Mouse (Mus musculus): ENCODE data around the gene Lpp. TPM values are rescaled to one million over a fixed set of nuclear protein-coding genes. Genes with fewer than 3 reads are reported as not detected.
A peak's percentile ranks its signal among the peaks of the same experiment; 100 is the strongest.

Lpp gene
- polyA plus RNA-seq, 1 experiment from 2014 or later = 10.3 TPM

DNA sequence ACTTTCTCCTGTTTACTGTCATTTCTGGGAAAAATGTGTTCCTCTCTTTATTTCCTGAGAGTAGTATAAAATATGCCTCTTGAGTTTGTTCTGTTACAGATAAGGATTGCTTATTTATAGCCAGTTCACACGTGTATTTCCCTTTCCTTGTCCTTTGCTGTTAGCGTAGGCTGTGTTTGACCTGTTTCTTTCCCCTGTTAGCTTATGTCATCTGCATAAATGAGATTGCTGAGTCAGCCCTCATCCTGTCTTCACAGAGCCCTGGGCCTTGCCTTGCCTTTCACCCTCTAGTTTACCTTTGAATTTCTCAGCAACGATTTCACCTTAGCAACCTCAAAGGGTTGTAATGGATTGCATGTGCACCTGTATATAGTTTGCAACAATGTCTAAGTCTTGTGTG is 32.5 kb downstream of the Lpp start:
- Histone ChIP-seq H3K36me3 (ENCODE audit: control insufficient read depth, insufficient read depth) (no peaks in the 10 kb centered on the region), H3K9me3 (replicated peaks; ENCODE audit: control insufficient read depth, low read length) (no peaks in the 10 kb centered on the region), H3K27ac (ENCODE audit: low read length) (no peak overlapping the region), H3K27me3 (ENCODE audit: control insufficient read depth, insufficient read depth, low read depth, low read length) (no peaks in the 10 kb centered on the region), H3K4me1 (ENCODE audit: control insufficient read depth, low read depth, low read length) (peaks cover 4% of the 10 kb centered on the region; the same call in 1 of the 2 replicates), H3K9ac (ENCODE audit: low read depth, low read length) (no peak overlapping the region), H3K4me2 (ENCODE audit: low read depth, low read length) (no peak overlapping the region), H3K4me3 (ENCODE audit: low read depth, low read length) (no peak overlapping the region)
- no peak for ATAC-seq (ENCODE audit: low read depth)
- WGBS (ENCODE audit: insufficient replicate concordance) = 20% methylated on average over 3 of the region's 3 CpGs

GRCm38 (mm10) chr16:24427606-24428005 is 34.3 kb downstream of the Lpp start:
- H3K4me3 ChIP-seq (ENCODE audit: low read depth, low read length) = no peak overlapping the region
- no peak overlapping the region for H3K4me2 ChIP-seq (ENCODE audit: low read depth, low read length)
- H3K9me3 ChIP-seq (replicated peaks; ENCODE audit: control insufficient read depth, low read length) = no peaks in the 10 kb centered on the region
- no peaks in the 10 kb centered on the region for H3K36me3 ChIP-seq (ENCODE audit: control insufficient read depth, insufficient read depth)
- H3K27ac ChIP-seq (ENCODE audit: low read length) = no peak overlapping the region
- H3K4me1 ChIP-seq (ENCODE audit: control insufficient read depth, low read depth, low read length) = peaks cover 4% of the 10 kb centered on the region; the same call in 1 of the 2 replicates
- ATAC-seq (ENCODE audit: low read depth) = no peak
- H3K9ac ChIP-seq (ENCODE audit: low read depth, low read length) = no peak overlapping the region
- WGBS (ENCODE audit: insufficient replicate concordance) = 54% methylated on average over 3 of the region's 3 CpGs
- H3K27me3 ChIP-seq (ENCODE audit: control insufficient read depth, insufficient read depth, low read depth, low read length) = no peaks in the 10 kb centered on the region

GRCm38 (mm10) chr16:24428055-24428454 is 34.7 kb downstream of the Lpp start:
- Histone ChIP-seq H3K4me1 (ENCODE audit: control insufficient read depth, low read depth, low read length) (peaks cover 4% of the 10 kb centered on the region; the same call in 1 of the 2 replicates), H3K27me3 (ENCODE audit: control insufficient read depth, insufficient read depth, low read depth, low read length) (no peaks in the 10 kb centered on the region), H3K36me3 (ENCODE audit: control insufficient read depth, insufficient read depth) (no peaks in the 10 kb centered on the region), H3K4me3 (ENCODE audit: low read depth, low read length) (no peak overlapping the region), H3K4me2 (ENCODE audit: low read depth, low read length) (no peak overlapping the region), H3K27ac (ENCODE audit: low read length) (no peak overlapping the region), H3K9ac (ENCODE audit: low read depth, low read length) (no peak overlapping the region), H3K9me3 (replicated peaks; ENCODE audit: control insufficient read depth, low read length) (no peaks in the 10 kb centered on the region)
- WGBS (ENCODE audit: insufficient replicate concordance) = 56% methylated on average over 4 of the region's 4 CpGs
- no peak for ATAC-seq (ENCODE audit: low read depth)

DNA sequence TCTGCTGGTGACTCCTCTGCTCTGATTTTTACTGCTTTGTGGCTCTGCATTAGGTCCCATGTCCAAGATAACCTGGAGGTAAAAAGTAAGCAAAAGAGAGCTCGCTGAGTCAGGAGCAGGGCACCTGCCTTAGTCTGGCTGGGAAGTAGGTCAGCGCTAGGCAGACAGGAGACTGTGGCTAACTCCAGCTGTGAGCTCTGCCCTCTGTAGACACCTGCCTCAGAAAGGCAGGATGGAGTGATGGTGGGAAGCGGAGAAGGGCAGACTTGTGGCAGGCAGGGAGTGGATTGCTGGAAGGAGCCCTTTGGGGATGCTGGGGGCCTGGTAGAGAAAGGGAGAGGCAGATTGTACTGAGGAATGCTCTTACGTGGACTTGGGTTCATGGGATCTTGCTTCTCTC is 35.4 kb downstream of the Lpp start:
- no peak overlapping the region for H3K4me2 ChIP-seq (ENCODE audit: low read depth, low read length)
- H3K27ac ChIP-seq (ENCODE audit: low read length) = no peak overlapping the region
- H3K4me3 ChIP-seq (ENCODE audit: low read depth, low read length) = no peak overlapping the region
- 63% methylated on average over 4 of the region's 4 CpGs for WGBS (ENCODE audit: insufficient replicate concordance)
- ATAC-seq (ENCODE audit: low read depth) = no peak
- no peaks in the 10 kb centered on the region for H3K36me3 ChIP-seq (ENCODE audit: control insufficient read depth, insufficient read depth)
- H3K4me1 ChIP-seq (ENCODE audit: control insufficient read depth, low read depth, low read length) = peaks cover 4% of the 10 kb centered on the region; the same call in 1 of the 2 replicates
- no peaks in the 10 kb centered on the region for H3K27me3 ChIP-seq (ENCODE audit: control insufficient read depth, insufficient read depth, low read depth, low read length)
- H3K9ac ChIP-seq (ENCODE audit: low read depth, low read length) = no peak overlapping the region
- no peaks in the 10 kb centered on the region for H3K9me3 ChIP-seq (replicated peaks; ENCODE audit: control insufficient read depth, low read length)

GRCm38 (mm10) chr16:24429691-24430090 is 36.4 kb downstream of the Lpp start:
- Histone ChIP-seq H3K27me3 (ENCODE audit: control insufficient read depth, insufficient read depth, low read depth, low read length) (no peaks in the 10 kb centered on the region), H3K27ac (ENCODE audit: low read length) (no peak overlapping the region), H3K4me3 (ENCODE audit: low read depth, low read length) (no peak overlapping the region), H3K9me3 (replicated peaks; ENCODE audit: control insufficient read depth, low read length) (no peaks in the 10 kb centered on the region), H3K36me3 (ENCODE audit: control insufficient read depth, insufficient read depth) (no peaks in the 10 kb centered on the region), H3K4me2 (ENCODE audit: low read depth, low read length) (no peak overlapping the region), H3K4me1 (ENCODE audit: control insufficient read depth, low read depth, low read length) (peaks cover 10% of the 10 kb centered on the region), H3K9ac (ENCODE audit: low read depth, low read length) (no peak overlapping the region)
- ATAC-seq (ENCODE audit: low read depth) = no peak
- 61% methylated on average over 5 of the region's 5 CpGs for WGBS (ENCODE audit: insufficient replicate concordance)

DNA sequence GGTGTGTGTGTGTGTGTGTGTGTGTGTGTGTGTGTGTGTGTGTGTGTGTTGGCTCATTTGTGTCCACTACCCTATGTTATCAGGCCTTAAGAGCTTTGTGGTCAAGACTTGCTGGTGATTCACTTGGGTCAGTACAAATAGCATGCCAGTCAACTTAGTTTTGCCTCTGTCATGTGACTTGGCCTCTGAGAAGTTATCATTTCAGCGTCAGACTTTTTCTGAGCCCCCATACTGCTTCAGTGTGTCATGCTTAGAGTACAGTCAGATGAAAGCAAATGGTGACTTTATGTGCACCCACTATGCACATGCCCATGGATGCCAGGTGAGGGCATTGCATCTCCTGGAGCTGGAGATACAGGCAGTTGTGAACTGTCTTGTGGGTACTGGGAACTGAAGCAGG is 38.5 kb downstream of the Lpp start:
- Histone ChIP-seq H3K4me1 (ENCODE audit: control insufficient read depth, low read depth, low read length) (peaks cover 18% of the 10 kb centered on the region), H3K36me3 (ENCODE audit: control insufficient read depth, insufficient read depth) (no peaks in the 10 kb centered on the region), H3K27me3 (ENCODE audit: control insufficient read depth, insufficient read depth, low read depth, low read length) (no peaks in the 10 kb centered on the region), H3K27ac (ENCODE audit: low read length) (no peak overlapping the region), H3K9ac (ENCODE audit: low read depth, low read length) (no peak overlapping the region), H3K4me2 (ENCODE audit: low read depth, low read length) (no peak overlapping the region), H3K9me3 (replicated peaks; ENCODE audit: control insufficient read depth, low read length) (no peaks in the 10 kb centered on the region), H3K4me3 (ENCODE audit: low read depth, low read length) (no peak overlapping the region)
- 73% methylated on average over 1 of the region's 1 CpGs for WGBS (ENCODE audit: insufficient replicate concordance)
- no peak for ATAC-seq (ENCODE audit: low read depth)

GRCm38 (mm10) chr16:24433563-24433962 is 40.3 kb downstream of the Lpp start:
- WGBS (ENCODE audit: insufficient replicate concordance) = 40% methylated on average over 7 of the region's 7 CpGs
- H3K27ac ChIP-seq (ENCODE audit: low read length) = no peak overlapping the region
- no peak overlapping the region for H3K4me2 ChIP-seq (ENCODE audit: low read depth, low read length)

GRCm38 (mm10) chr16:24434026-24434425 is 40.7 kb downstream of the Lpp start:
- no peak overlapping the region for H3K4me2 ChIP-seq (ENCODE audit: low read depth, low read length)
- no peak overlapping the region for H3K4me3 ChIP-seq (ENCODE audit: low read depth, low read length)
- peak overlapping the region; percentile 16; the same call in 1 of the 2 replicates for H3K27ac ChIP-seq (ENCODE audit: low read length)
- peaks cover 18% of the 10 kb centered on the region for H3K4me1 ChIP-seq (ENCODE audit: control insufficient read depth, low read depth, low read length)
- no peak overlapping the region for H3K9ac ChIP-seq (ENCODE audit: low read depth, low read length)
- H3K36me3 ChIP-seq (ENCODE audit: control insufficient read depth, insufficient read depth) = no peaks in the 10 kb centered on the region
- no peak for ATAC-seq (ENCODE audit: low read depth)
- WGBS (ENCODE audit: insufficient replicate concordance) = 48% methylated on average over 7 of the region's 7 CpGs
- H3K27me3 ChIP-seq (ENCODE audit: control insufficient read depth, insufficient read depth, low read depth, low read length) = no peaks in the 10 kb centered on the region
- H3K9me3 ChIP-seq (replicated peaks; ENCODE audit: control insufficient read depth, low read length) = no peaks in the 10 kb centered on the region

More at GRCm38 (mm10) chr16:24433563-24433962, 40.3 kb downstream of the Lpp start:
- H3K9me3 ChIP-seq (replicated peaks; ENCODE audit: control insufficient read depth, low read length) = no peaks in the 10 kb centered on the region
- H3K27me3 ChIP-seq (ENCODE audit: control insufficient read depth, insufficient read depth, low read depth, low read length) = no peaks in the 10 kb centered on the region
- no peak for ATAC-seq (ENCODE audit: low read depth)
- H3K4me1 ChIP-seq (ENCODE audit: control insufficient read depth, low read depth, low read length) = peaks cover 18% of the 10 kb centered on the region
- no peak overlapping the region for H3K4me3 ChIP-seq (ENCODE audit: low read depth, low read length)
- no peak overlapping the region for H3K9ac ChIP-seq (ENCODE audit: low read depth, low read length)
- no peaks in the 10 kb centered on the region for H3K36me3 ChIP-seq (ENCODE audit: control insufficient read depth, insufficient read depth)

DNA sequence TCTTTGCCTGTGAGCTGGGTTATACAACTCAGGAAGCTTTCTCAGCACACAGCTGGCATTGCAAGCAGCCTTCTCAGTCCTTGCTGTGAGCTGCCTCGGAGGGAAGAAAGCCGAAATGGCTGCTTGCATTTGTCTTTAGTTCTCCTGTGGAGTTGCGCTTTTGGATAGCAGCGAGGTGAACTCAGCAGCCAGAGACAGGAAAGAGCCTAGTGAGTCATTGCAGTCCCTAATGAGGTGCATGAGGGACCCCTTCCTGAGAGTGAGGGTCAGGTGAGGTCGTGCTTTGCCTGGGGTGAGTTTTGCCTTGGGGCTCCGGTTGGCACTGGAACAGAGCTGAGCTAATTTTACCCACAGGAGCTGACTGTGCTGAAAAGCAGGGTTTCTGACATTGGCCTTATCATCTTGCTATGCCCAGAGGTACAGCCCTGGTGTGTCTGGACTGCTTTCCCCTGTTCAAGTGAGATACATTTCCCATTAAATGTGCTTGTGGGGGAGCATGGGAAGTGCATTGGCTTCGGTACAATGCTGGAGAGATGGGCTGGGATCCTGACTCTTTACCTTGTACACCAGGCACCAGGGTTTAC is 41.3 kb downstream of the Lpp start:
- Histone ChIP-seq H3K27me3 (ENCODE audit: control insufficient read depth, insufficient read depth, low read depth, low read length) (no peaks in the 10 kb centered on the region), H3K9me3 (replicated peaks; ENCODE audit: control insufficient read depth, low read length) (no peaks in the 10 kb centered on the region), H3K4me2 (ENCODE audit: low read depth, low read length) (no peak overlapping the region), H3K36me3 (ENCODE audit: control insufficient read depth, insufficient read depth) (no peaks in the 10 kb centered on the region), H3K9ac (ENCODE audit: low read depth, low read length) (no peak overlapping the region), H3K4me1 (ENCODE audit: control insufficient read depth, low read depth, low read length) (peaks cover 18% of the 10 kb centered on the region), H3K27ac (ENCODE audit: low read length) (peak overlapping the region; percentile 31), H3K4me3 (ENCODE audit: low read depth, low read length) (no peak overlapping the region)
- ATAC-seq (ENCODE audit: low read depth) = no peak
- 44% methylated on average over 7 of the region's 7 CpGs for WGBS (ENCODE audit: insufficient replicate concordance)
